Mouse (Mus musculus): ENCODE results near the gene Il27. TPM values are rescaled to one million over a fixed set of nuclear protein-coding genes. Genes with fewer than 3 reads are reported as not detected.

Gene Il27
- total and polyA plus RNA-seq, 2 experiments from 2014 or later = not detected

DNA sequence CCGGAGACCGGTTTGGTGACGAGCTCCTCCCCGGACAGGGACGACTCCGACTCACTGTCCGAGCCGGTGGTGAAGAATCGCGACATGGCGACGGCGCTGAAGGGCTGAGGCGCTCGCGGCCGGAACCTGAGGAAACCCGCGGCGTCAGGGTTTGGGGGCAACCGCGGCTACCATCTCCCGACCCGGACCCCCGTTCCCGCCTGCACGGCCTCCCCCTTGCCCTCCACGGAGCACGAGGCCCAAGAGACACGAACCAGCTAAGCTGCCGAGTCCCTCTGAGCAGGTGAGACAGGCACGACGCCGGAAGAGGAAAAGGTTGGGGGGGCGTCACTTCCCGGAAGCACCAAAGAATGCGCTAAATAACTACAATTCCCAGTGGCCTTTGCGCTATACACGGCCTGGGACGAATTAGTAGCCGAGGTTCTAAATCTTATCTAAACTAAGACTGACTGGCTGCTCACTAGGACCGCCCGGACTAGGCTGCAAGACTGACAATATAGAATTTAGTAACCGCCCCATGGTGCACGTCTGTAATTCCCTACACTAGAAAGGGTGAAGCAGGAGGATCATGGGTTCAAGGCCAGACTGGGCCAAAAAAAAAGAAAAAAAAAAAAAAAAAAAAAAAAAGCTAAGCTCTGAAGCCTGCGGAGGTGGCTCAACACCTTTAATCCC lies 28.5 kb downstream of the Il27 start, which contains the start of gene Eif3c:
Eif3c (minus strand) TSS at position 318 of the 672 bp plus-strand sequence.
- Histone ChIP-seq H3K27ac (ENCODE audit: low read depth, low read length) (peak within 1 kb of the TSS; percentile 81), H3K4me3 (ENCODE audit: low read depth, low read length) (peak within 1 kb of the TSS; percentile 85), H3K9me3 (ENCODE audit: low read length) (no peaks in the 10 kb centered on the region), H3K27me3 (ENCODE audit: insufficient read depth, low read length) (no peaks in the 10 kb centered on the region), H3K4me2 (ENCODE audit: low read depth, low read length, poor library complexity, severe bottlenecking) (peak within 1 kb of the TSS; percentile 57), H3K36me3 (ENCODE audit: insufficient read depth, low read length) (peaks cover 24% of the 10 kb centered on the region), H3K9ac (replicated peaks; ENCODE audit: low read length, poor library complexity, severe bottlenecking) (peak within 1 kb of the TSS; percentile 79), H3K4me1 (ENCODE audit: insufficient read depth, low read length) (no peaks in the 10 kb centered on the region)
- no peak for TF ChIP-seq CTCF (IDR thresholded peaks at IDR 0.05)
- under 1% methylated on average over 43 of the region's 46 CpGs for WGBS
- ATAC-seq (ENCODE audit: low FRiP score) (peak; percentile 91), DNase-seq (ENCODE audit: low spot score) (peak; percentile 97)

DNA sequence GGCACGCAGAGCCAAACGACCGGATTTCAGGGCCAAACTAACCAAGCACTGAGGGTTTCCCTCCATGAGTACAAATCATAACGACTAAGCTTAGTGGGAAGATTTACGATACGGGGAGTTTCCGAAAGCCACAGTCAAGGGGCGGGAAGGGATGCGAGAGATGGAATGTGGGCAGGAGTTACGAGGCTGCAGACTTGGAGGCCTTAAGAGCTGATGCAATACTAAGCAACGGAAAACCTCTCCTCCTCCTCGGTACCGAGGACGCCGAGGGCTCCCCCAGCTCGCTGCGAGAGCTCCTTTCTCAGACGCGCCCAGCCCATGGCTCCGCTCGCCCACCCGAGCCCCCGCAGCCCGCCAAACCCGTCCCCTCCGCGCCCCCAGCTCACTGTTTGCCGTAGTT lies 29.0 kb downstream of the Il27 start:
- DNase-seq (ENCODE audit: low spot score) (no peak), ATAC-seq (ENCODE audit: low FRiP score) (peak; percentile 27)
- WGBS = under 1% methylated on average over 24 of the region's 28 CpGs

DNA sequence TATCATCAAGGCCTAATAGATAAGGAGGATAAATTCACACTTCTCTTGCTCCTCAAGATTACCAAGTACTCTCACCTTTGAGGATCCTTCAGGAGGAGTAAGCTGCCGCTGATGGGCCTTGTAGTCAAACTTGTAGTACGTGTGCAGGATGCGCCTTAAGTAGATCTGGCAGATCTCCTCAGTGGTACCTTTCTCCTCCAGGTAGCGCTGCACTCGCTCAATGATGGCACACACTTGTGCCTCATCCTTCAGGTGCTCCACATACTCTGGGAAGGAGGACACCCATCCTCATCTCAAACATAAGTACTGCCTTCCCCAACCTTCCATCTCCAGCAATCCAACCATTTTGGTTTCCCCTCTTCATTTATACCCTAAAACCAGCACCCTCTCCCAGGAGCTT lies 38.1 kb downstream of the Il27 start:
- DNase-seq (ENCODE audit: low spot score) = no peak

More for the DNA sequence above, 29.0 kb downstream of the Il27 start:
- peak overlapping the region; percentile 79 for H3K9ac ChIP-seq (replicated peaks; ENCODE audit: low read length, poor library complexity, severe bottlenecking)
- peak overlapping the region; percentile 81 for H3K27ac ChIP-seq (ENCODE audit: low read depth, low read length)
- no peaks in the 10 kb centered on the region for H3K9me3 ChIP-seq (ENCODE audit: low read length)
- H3K4me3 ChIP-seq (ENCODE audit: low read depth, low read length) = peak overlapping the region; percentile 85
- peak overlapping the region; percentile 57 for H3K4me2 ChIP-seq (ENCODE audit: low read depth, low read length, poor library complexity, severe bottlenecking)
- no peaks in the 10 kb centered on the region for H3K4me1 ChIP-seq (ENCODE audit: insufficient read depth, low read length)
- TF ChIP-seq CTCF (IDR thresholded peaks at IDR 0.05) = no peak
- peaks cover 29% of the 10 kb centered on the region for H3K36me3 ChIP-seq (ENCODE audit: insufficient read depth, low read length)
- H3K27me3 ChIP-seq (ENCODE audit: insufficient read depth, low read length) = no peaks in the 10 kb centered on the region

DNA sequence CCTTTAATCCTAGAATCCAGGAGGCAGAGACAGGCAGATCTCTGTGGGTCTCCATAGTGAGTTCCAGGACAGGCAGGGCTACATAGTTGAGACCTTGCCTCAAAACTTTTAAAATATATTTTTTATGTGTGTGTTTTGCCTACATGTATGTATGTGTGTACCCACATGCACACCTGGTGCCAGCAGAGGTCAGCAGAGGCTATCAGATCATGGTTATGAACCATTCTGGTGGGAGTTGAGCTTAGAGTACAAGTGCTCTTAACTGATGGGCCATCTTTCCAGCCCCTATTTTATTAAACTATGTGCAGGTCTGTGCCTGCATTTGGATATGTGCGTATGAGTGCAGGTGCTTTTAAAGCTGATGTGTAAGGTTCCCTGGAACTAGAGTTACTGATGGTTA lies 39.9 kb downstream of the Il27 start:
- Histone ChIP-seq H3K9ac (replicated peaks; ENCODE audit: low read length, poor library complexity, severe bottlenecking) (no peak overlapping the region), H3K4me1 (ENCODE audit: insufficient read depth, low read length) (no peaks in the 10 kb centered on the region), H3K36me3 (ENCODE audit: insufficient read depth, low read length) (peaks cover 86% of the 10 kb centered on the region), H3K9me3 (ENCODE audit: low read length) (no peaks in the 10 kb centered on the region), H3K4me2 (ENCODE audit: low read depth, low read length, poor library complexity, severe bottlenecking) (no peak overlapping the region), H3K4me3 (ENCODE audit: low read depth, low read length) (no peak overlapping the region), H3K27me3 (ENCODE audit: insufficient read depth, low read length) (no peaks in the 10 kb centered on the region), H3K27ac (ENCODE audit: low read depth, low read length) (no peak overlapping the region)
- TF ChIP-seq CTCF (IDR thresholded peaks at IDR 0.05) = peak; percentile 42
- 93% methylated on average over 1 of the region's 1 CpGs for WGBS
- DNase-seq (ENCODE audit: low spot score) (peak; percentile 5), ATAC-seq (ENCODE audit: low FRiP score) (no peak)

More for the DNA sequence above, 38.1 kb downstream of the Il27 start:
- no peaks in the 10 kb centered on the region for H3K9me3 ChIP-seq (ENCODE audit: low read length)
- no peak for TF ChIP-seq CTCF (IDR thresholded peaks at IDR 0.05)
- no peak overlapping the region for H3K27ac ChIP-seq (ENCODE audit: low read depth, low read length)
- peaks cover 82% of the 10 kb centered on the region for H3K36me3 ChIP-seq (ENCODE audit: insufficient read depth, low read length)
- no peak overlapping the region for H3K4me3 ChIP-seq (ENCODE audit: low read depth, low read length)
- no peaks in the 10 kb centered on the region for H3K4me1 ChIP-seq (ENCODE audit: insufficient read depth, low read length)
- no peaks in the 10 kb centered on the region for H3K27me3 ChIP-seq (ENCODE audit: insufficient read depth, low read length)
- no peak overlapping the region for H3K4me2 ChIP-seq (ENCODE audit: low read depth, low read length, poor library complexity, severe bottlenecking)
- no peak overlapping the region for H3K9ac ChIP-seq (replicated peaks; ENCODE audit: low read length, poor library complexity, severe bottlenecking)
- ATAC-seq (ENCODE audit: low FRiP score) = no peak
- WGBS = 100% methylated on average over 5 of the region's 5 CpGs

DNA sequence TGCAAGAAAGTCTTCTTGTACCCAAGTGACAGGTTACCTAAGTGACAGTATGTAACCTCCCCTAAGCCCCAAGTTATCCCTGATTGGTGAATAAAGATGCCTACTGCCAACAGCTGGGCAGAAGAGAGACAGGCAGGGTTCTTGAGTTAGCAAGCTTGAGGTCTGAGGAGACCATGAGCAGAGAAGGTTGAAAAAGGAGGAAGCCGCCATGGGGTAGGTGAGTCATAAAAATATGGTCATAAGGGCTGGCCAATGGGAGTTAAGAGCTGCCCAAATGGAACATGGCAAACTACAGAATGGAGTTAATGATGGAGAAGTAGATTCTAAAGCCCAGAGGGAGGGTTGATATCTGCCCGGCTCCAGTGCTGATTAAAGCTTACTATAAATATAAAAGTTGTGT lies 49.1 kb downstream of the Il27 start:
- Histone ChIP-seq H3K4me1 (ENCODE audit: insufficient read depth, low read length) (no peaks in the 10 kb centered on the region), H3K4me3 (ENCODE audit: low read depth, low read length) (no peak overlapping the region), H3K4me2 (ENCODE audit: low read depth, low read length, poor library complexity, severe bottlenecking) (no peak overlapping the region), H3K9ac (replicated peaks; ENCODE audit: low read length, poor library complexity, severe bottlenecking) (no peak overlapping the region), H3K36me3 (ENCODE audit: insufficient read depth, low read length) (peaks cover 46% of the 10 kb centered on the region), H3K27ac (ENCODE audit: low read depth, low read length) (no peak overlapping the region), H3K27me3 (ENCODE audit: insufficient read depth, low read length) (no peaks in the 10 kb centered on the region), H3K9me3 (ENCODE audit: low read length) (no peaks in the 10 kb centered on the region)
- DNase-seq (ENCODE audit: low spot score) (no peak), ATAC-seq (ENCODE audit: low FRiP score) (no peak)
- WGBS = 98% methylated on average over 2 of the region's 2 CpGs
- no peak for TF ChIP-seq CTCF (IDR thresholded peaks at IDR 0.05)

DNA sequence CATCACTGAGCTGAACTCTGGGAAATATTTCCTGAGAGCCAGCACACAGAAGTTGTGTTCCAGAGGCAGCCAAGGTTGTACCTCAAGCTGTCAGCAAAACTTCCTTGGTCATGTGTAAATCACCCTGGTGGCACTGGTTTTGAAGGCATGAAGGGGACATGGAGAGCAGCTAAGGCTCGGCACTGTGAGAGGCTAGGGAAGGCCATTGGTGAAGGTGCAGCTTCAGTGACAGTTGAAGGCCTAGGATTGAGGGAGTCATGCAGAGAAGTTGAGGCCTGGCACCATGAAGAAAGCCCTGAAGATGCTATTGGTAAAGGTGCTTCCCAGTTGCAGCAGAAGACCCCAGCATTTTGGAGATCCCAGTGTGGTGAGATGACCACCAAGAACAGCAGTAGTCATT lies 53.1 kb downstream of the Il27 start:
- WGBS = 69% methylated on average over 1 of the region's 1 CpGs
- Histone ChIP-seq H3K9me3 (ENCODE audit: low read length) (no peaks in the 10 kb centered on the region), H3K36me3 (ENCODE audit: insufficient read depth, low read length) (peaks cover 11% of the 10 kb centered on the region; the same call in 1 of the 2 replicates), H3K4me2 (ENCODE audit: low read depth, low read length, poor library complexity, severe bottlenecking) (no peak overlapping the region), H3K27me3 (ENCODE audit: insufficient read depth, low read length) (0 out of 2 replicates have a peak, but pooled peaks cover 3% of the 10 kb centered on the region), H3K4me1 (ENCODE audit: insufficient read depth, low read length) (no peaks in the 10 kb centered on the region), H3K9ac (replicated peaks; ENCODE audit: low read length, poor library complexity, severe bottlenecking) (no peak overlapping the region), H3K4me3 (ENCODE audit: low read depth, low read length) (no peak overlapping the region), H3K27ac (ENCODE audit: low read depth, low read length) (no peak overlapping the region)
- ATAC-seq (ENCODE audit: low FRiP score) (no peak), DNase-seq (ENCODE audit: low spot score) (no peak)
- no peak for TF ChIP-seq CTCF (IDR thresholded peaks at IDR 0.05)

Small RNAs within 50 kb of the gene (microRNA-seq; reads per million reads assigned to microRNA genes)
- gene Mir7059 (ENCODE audit: borderline number of aligned reads) = 1.7 reads per million

Other genes with a start within 250 kb of the Il27 start
- 0.42 TPM in 1 of 2 replicates, not detected in the other for gene Lat, start 225.4 kb downstream of the Il27 start, total RNA-seq (2014; rRNA removed)
- 0.39 and 0.69 TPM in 2 replicates for gene Lat, start 225.4 kb downstream of the Il27 start, polyA plus RNA-seq (2015; fragmentation: Nextera tagmentation; extraction: Ambion mirVana)
- gene Spns1, start 217.5 kb downstream of the Il27 start, total RNA-seq (2014; rRNA removed) = 97.1 and 119 TPM in 2 replicates
- 88.9 and 89.5 TPM in 2 replicates for gene Spns1, start 217.5 kb downstream of the Il27 start, polyA plus RNA-seq (2015; fragmentation: Nextera tagmentation; extraction: Ambion mirVana)
- 6.0 and 6.7 TPM in 2 replicates for gene Nfatc2ip, start 198.2 kb downstream of the Il27 start, total RNA-seq (2014; rRNA removed)
- 2.3 and 2.4 TPM in 2 replicates for gene Nfatc2ip, start 198.2 kb downstream of the Il27 start, polyA plus RNA-seq (2015; fragmentation: Nextera tagmentation; extraction: Ambion mirVana)
- not detected in 2 replicates for gene Cd19, start 180.1 kb downstream of the Il27 start, total RNA-seq (2014; rRNA removed)
- gene Cd19, start 180.1 kb downstream of the Il27 start, polyA plus RNA-seq (2015; fragmentation: Nextera tagmentation; extraction: Ambion mirVana) = 0.23 TPM in 1 of 2 replicates, not detected in the other
- gene Rabep2, start 166.2 kb downstream of the Il27 start, total RNA-seq (2014; rRNA removed) = 20.3 and 21.0 TPM in 2 replicates
- 18.5 and 18.7 TPM in 2 replicates for gene Rabep2, start 166.2 kb downstream of the Il27 start, polyA plus RNA-seq (2015; fragmentation: Nextera tagmentation; extraction: Ambion mirVana)
- gene Atp2a1, start 131.8 kb downstream of the Il27 start, total RNA-seq (2014; rRNA removed) = 0.14 and 0.33 TPM in 2 replicates
- 0.35 and 0.56 TPM in 2 replicates for gene Atp2a1, start 131.8 kb downstream of the Il27 start, polyA plus RNA-seq (2015; fragmentation: Nextera tagmentation; extraction: Ambion mirVana)
- gene Sh2b1, start 119.5 kb downstream of the Il27 start, total RNA-seq (2014; rRNA removed) = 41.3 and 46.8 TPM in 2 replicates
- 63.9 and 64.9 TPM in 2 replicates for gene Sh2b1, start 119.5 kb downstream of the Il27 start, polyA plus RNA-seq (2015; fragmentation: Nextera tagmentation; extraction: Ambion mirVana)
- gene Tufm, start 107.6 kb downstream of the Il27 start, total RNA-seq (2014; rRNA removed) = 68.6 and 86.2 TPM in 2 replicates
- 101 and 106 TPM in 2 replicates for gene Tufm, start 107.6 kb downstream of the Il27 start, polyA plus RNA-seq (2015; fragmentation: Nextera tagmentation; extraction: Ambion mirVana)
- 80.5 and 84.0 TPM in 2 replicates for gene Atxn2l, start 91.5 kb downstream of the Il27 start, total RNA-seq (2014; rRNA removed)
- gene Atxn2l, start 91.5 kb downstream of the Il27 start, polyA plus RNA-seq (2015; fragmentation: Nextera tagmentation; extraction: Ambion mirVana) = 52.1 and 65.4 TPM in 2 replicates
- gene Eif3c, start 28.5 kb downstream of the Il27 start, total RNA-seq (2014; rRNA removed) = 111 and 123 TPM in 2 replicates
- 179 and 213 TPM in 2 replicates for gene Eif3c, start 28.5 kb downstream of the Il27 start, polyA plus RNA-seq (2015; fragmentation: Nextera tagmentation; extraction: Ambion mirVana)
- gene Apobr, start 10.0 kb downstream of the Il27 start, total RNA-seq (2014; rRNA removed) = 0.38 TPM in 1 of 2 replicates, not detected in the other
- 0.58 and 0.82 TPM in 2 replicates for gene Apobr, start 10.0 kb downstream of the Il27 start, polyA plus RNA-seq (2015; fragmentation: Nextera tagmentation; extraction: Ambion mirVana)
- gene Cln3, start 9.1 kb downstream of the Il27 start, total RNA-seq (2014; rRNA removed) = 32.1 and 38.9 TPM in 2 replicates
- gene Cln3, start 9.1 kb downstream of the Il27 start, polyA plus RNA-seq (2015; fragmentation: Nextera tagmentation; extraction: Ambion mirVana) = 23.9 and 31.2 TPM in 2 replicates
- 5.7 and 9.9 TPM in 2 replicates for gene Nupr1, start 35.9 kb upstream of the Il27 start, total RNA-seq (2014; rRNA removed)
- gene Nupr1, start 35.9 kb upstream of the Il27 start, polyA plus RNA-seq (2015; fragmentation: Nextera tagmentation; extraction: Ambion mirVana) = 16.9 and 21.4 TPM in 2 replicates
- gene Sgf29, start 54.4 kb upstream of the Il27 start, total RNA-seq (2014; rRNA removed) = 44.4 and 46.6 TPM in 2 replicates
- 48.0 and 56.0 TPM in 2 replicates for gene Sgf29, start 54.4 kb upstream of the Il27 start, polyA plus RNA-seq (2015; fragmentation: Nextera tagmentation; extraction: Ambion mirVana)
- 18.4 and 21.1 TPM in 2 replicates for gene Sult1a1, start 81.5 kb upstream of the Il27 start, total RNA-seq (2014; rRNA removed)
- gene Sult1a1, start 81.5 kb upstream of the Il27 start, polyA plus RNA-seq (2015; fragmentation: Nextera tagmentation; extraction: Ambion mirVana) = 17.5 and 18.8 TPM in 2 replicates
- gene Bola2, start 100.5 kb upstream of the Il27 start, total RNA-seq (2014; rRNA removed) = 50.2 and 160 TPM in 2 replicates
- 143 and 146 TPM in 2 replicates for gene Bola2, start 100.5 kb upstream of the Il27 start, polyA plus RNA-seq (2015; fragmentation: Nextera tagmentation; extraction: Ambion mirVana)
- gene Slx1b, start 100.8 kb upstream of the Il27 start, total RNA-seq (2014; rRNA removed) = 21.7 and 25.0 TPM in 2 replicates
- 10.9 and 11.1 TPM in 2 replicates for gene Slx1b, start 100.8 kb upstream of the Il27 start, polyA plus RNA-seq (2015; fragmentation: Nextera tagmentation; extraction: Ambion mirVana)
- 87.1 and 98.9 TPM in 2 replicates for gene Coro1a, start 112.8 kb upstream of the Il27 start, total RNA-seq (2014; rRNA removed)
- 93.4 and 105 TPM in 2 replicates for gene Coro1a, start 112.8 kb upstream of the Il27 start, polyA plus RNA-seq (2015; fragmentation: Nextera tagmentation; extraction: Ambion mirVana)
- 121 and 145 TPM in 2 replicates for gene Mapk3, start 164.7 kb upstream of the Il27 start, total RNA-seq (2014; rRNA removed)
- 120 and 125 TPM in 2 replicates for gene Mapk3, start 164.7 kb upstream of the Il27 start, polyA plus RNA-seq (2015; fragmentation: Nextera tagmentation; extraction: Ambion mirVana)
- 0.66 TPM in 1 of 2 replicates, not detected in the other for gene Gdpd3, start 171.4 kb upstream of the Il27 start, total RNA-seq (2014; rRNA removed)
- gene Gdpd3, start 171.4 kb upstream of the Il27 start, polyA plus RNA-seq (2015; fragmentation: Nextera tagmentation; extraction: Ambion mirVana) = 1.3 TPM in 2 replicates
- 196 and 209 TPM in 2 replicates for gene Ypel3, start 182.0 kb upstream of the Il27 start, total RNA-seq (2014; rRNA removed)
- 219 and 235 TPM in 2 replicates for gene Ypel3, start 182.0 kb upstream of the Il27 start, polyA plus RNA-seq (2015; fragmentation: Nextera tagmentation; extraction: Ambion mirVana)
- 0.16 and 1.1 TPM in 2 replicates for gene Tbx6, start 186.5 kb upstream of the Il27 start, total RNA-seq (2014; rRNA removed)
- gene Tbx6, start 186.5 kb upstream of the Il27 start, polyA plus RNA-seq (2015; fragmentation: Nextera tagmentation; extraction: Ambion mirVana) = 0.21 and 0.38 TPM in 2 replicates
- gene Ppp4c, start 197.6 kb upstream of the Il27 start, total RNA-seq (2014; rRNA removed) = 107 and 137 TPM in 2 replicates
- 127 and 135 TPM in 2 replicates for gene Ppp4c, start 197.6 kb upstream of the Il27 start, polyA plus RNA-seq (2015; fragmentation: Nextera tagmentation; extraction: Ambion mirVana)
- 52.5 and 60.2 TPM in 2 replicates for gene Fam57b, start 202.7 kb upstream of the Il27 start, total RNA-seq (2014; rRNA removed)
- gene Fam57b, start 202.7 kb upstream of the Il27 start, polyA plus RNA-seq (2015; fragmentation: Nextera tagmentation; extraction: Ambion mirVana) = 56.3 and 57.1 TPM in 2 replicates
- not detected in 2 replicates for gene 4930451I11Rik, start 236.7 kb upstream of the Il27 start, total RNA-seq (2014; rRNA removed)
- 1.1 TPM in 1 of 2 replicates, not detected in the other for gene 4930451I11Rik, start 236.7 kb upstream of the Il27 start, polyA plus RNA-seq (2015; fragmentation: Nextera tagmentation; extraction: Ambion mirVana)

All from midbrain, postnatal 0 days (tissue).